ENCODE assay signal across 17 mouse cellular contexts in the genomic region with DNA sequence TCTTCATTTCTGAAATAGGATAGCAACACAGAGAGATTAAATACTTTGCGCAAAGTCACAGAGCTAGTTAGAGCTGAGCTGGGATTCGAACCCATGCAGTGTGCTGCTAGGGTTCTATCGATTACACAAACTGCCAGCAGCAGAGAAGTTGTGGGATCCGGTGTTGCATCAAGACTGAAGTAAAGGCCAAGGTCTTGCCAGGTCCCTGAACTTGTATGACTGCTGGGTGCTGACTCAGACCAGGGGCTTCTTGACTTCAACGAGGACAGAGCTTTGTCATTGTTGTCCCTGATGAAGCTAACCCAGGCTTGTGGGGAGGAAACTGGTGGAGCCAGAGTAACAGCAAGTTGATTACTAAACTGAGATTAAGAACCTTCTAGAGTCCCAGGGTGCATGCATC. TPM values are rescaled to one million over a fixed set of nuclear protein-coding genes. Genes with fewer than 3 reads are reported as not detected.
DNase-seq lines count a peak whose midpoint lies in the region; ATAC-seq and TF ChIP-seq lines count a peak whose summit lies in the region.
"Had no signal": no experiment of that assay in that cellular context is flagged by ENCODE, and none has a peak within 500 bp of the region (broad histone marks: within the 10 kb centered on the region; RNA-seq: fewer than 3 reads in every experiment).

No protein-coding gene starts in this region.

- H3K27ac ChIP-seq in intestine, embryonic 15.5 days, result no peak overlapping the region
- no peak overlapping the region for H3K27ac ChIP-seq in intestine, postnatal 0 days (ENCODE audit: low read depth, low read length)
- H3K27ac ChIP-seq in macrophage, result peak overlapping the region; percentile 97

- ATAC-seq in intestine, embryonic 15.5 days, result no peak
- ATAC-seq in intestine, postnatal 0 days, result no peak
- ATAC-seq: midbrain, embryonic 16.5 days had no signal

- H3K9ac ChIP-seq in intestine, embryonic 15.5 days, result no peak overlapping the region
- H3K9ac ChIP-seq in intestine, postnatal 0 days (ENCODE audit: low read depth, low read length), result no peak overlapping the region
- H3K9ac ChIP-seq: hindbrain, embryonic 13.5 days; neural tube, embryonic 12.5 days had no signal

- WGBS in intestine, embryonic 15.5 days, result 83% methylated on average over 5 of the region's 5 CpGs
- WGBS in intestine, postnatal 0 days, result 83% methylated on average over 5 of the region's 5 CpGs
- 63% methylated on average over 5 of the region's 5 CpGs for WGBS in macrophage (ENCODE audit: missing documents)

- no peaks in the 10 kb centered on the region for H3K36me3 ChIP-seq in intestine, embryonic 15.5 days
- H3K36me3 ChIP-seq in intestine, postnatal 0 days (ENCODE audit: control insufficient read depth, insufficient read depth), result no peaks in the 10 kb centered on the region
- peaks cover 13% of the 10 kb centered on the region; the same call in 1 of the 2 replicates for H3K36me3 ChIP-seq in macrophage (ENCODE audit: inconsistent target)
- H3K36me3 ChIP-seq: hindbrain, embryonic 13.5 days; neural tube, embryonic 12.5 days had no signal

- no peak for TF ChIP-seq CTCF in intestine, postnatal 0 days (IDR thresholded peaks at IDR 0.05; ENCODE audit: low read depth)

- H3K27me3 ChIP-seq in intestine, embryonic 15.5 days (replicated peaks), result no peaks in the 10 kb centered on the region
- H3K27me3 ChIP-seq in intestine, postnatal 0 days (replicated peaks; ENCODE audit: control insufficient read depth, insufficient read depth, low read length), result no peaks in the 10 kb centered on the region
- H3K27me3 ChIP-seq: hindbrain, embryonic 13.5 days; neural tube, embryonic 12.5 days had no signal

- H3K4me1 ChIP-seq in intestine, embryonic 15.5 days (replicated peaks), result peaks cover 51% of the 10 kb centered on the region
- no peaks in the 10 kb centered on the region for H3K4me1 ChIP-seq in intestine, postnatal 0 days (replicated peaks; ENCODE audit: control insufficient read depth, insufficient read depth, low read length)

- no peak overlapping the region for H3K4me3 ChIP-seq in intestine, embryonic 15.5 days (replicated peaks)
- H3K4me3 ChIP-seq in intestine, postnatal 0 days (ENCODE audit: low read depth, low read length), result no peak overlapping the region
- 0 out of 2 replicates have a peak overlapping the region, but pooled peaks have one; percentile 6 for H3K4me3 ChIP-seq in macrophage (ENCODE audit: inconsistent target)
- H3K4me3 ChIP-seq: hindbrain, embryonic 13.5 days; neural tube, embryonic 12.5 days had no signal

- DNase-seq in adrenal gland, adult (ENCODE audit: inconsistent age in 2 of 2, low spot score in 1 of 2), result peak; percentile 86 to 92
- no peak for DNase-seq in adrenal gland, postnatal 4 days (ENCODE audit: low spot score in 2 of 2)
- peak; percentile 82 for DNase-seq in adrenal gland, adult 8-10 months
- DNase-seq in layer of hippocampus, postnatal 36 days, result no peak
- no peak for DNase-seq in cerebellum, postnatal 14 days
- DNase-seq: cerebellum, adult 9-10 months; kidney, adult 2 months; kidney, postnatal 4 days; right cerebral cortex, postnatal 25 days; thymus, adult 2 months had no signal

- 0 out of 2 replicates have a peak overlapping the region, but pooled peaks have one; percentile 19 for H3K4me2 ChIP-seq in intestine, embryonic 15.5 days (replicated peaks)
- no peak overlapping the region for H3K4me2 ChIP-seq in intestine, postnatal 0 days (replicated peaks; ENCODE audit: low read depth)
- H3K4me2 ChIP-seq: heart, embryonic 11.5 days; hindbrain, embryonic 13.5 days; neural tube, embryonic 12.5 days had no signal

- H3K9me3 ChIP-seq in intestine, embryonic 15.5 days, result no peaks in the 10 kb centered on the region
- no peaks in the 10 kb centered on the region for H3K9me3 ChIP-seq in intestine, postnatal 0 days (ENCODE audit: control insufficient read depth)
- H3K9me3 ChIP-seq: hindbrain, embryonic 13.5 days; neural tube, embryonic 12.5 days had no signal

- peaks cover 100% of the 10 kb centered on the region for H3K79me2 ChIP-seq in macrophage (ENCODE audit: inconsistent target)

RNA-seq across cellular contexts. Expression of a gene that starts 8.9 kb away (rescaled TPM):
- total RNA-seq in adrenal gland, postnatal 4 days (2021), result 100 to 1,000 TPM; 230 to 243 TPM
- 20.2 and 20.3 TPM in 2 replicates for polyA plus RNA-seq in intestine, embryonic 15.5 days (2015; fragmentation: Nextera tagmentation; extraction: Ambion mirVana)
- polyA plus RNA-seq in intestine, postnatal 0 days (2015; fragmentation: Nextera tagmentation; extraction: Ambion mirVana), result 9.7 and 10.8 TPM in 2 replicates
- 100 to 1,000 TPM; 332 to 626 (median 448) TPM for total RNA-seq in adrenal gland, adult 8-10 months (2022)
- total RNA-seq in macrophage (2018; cell fraction: chromatin; rRNA removed), result 100 to 1,000 TPM in 19 of 26 experiments, 10 to 100 TPM in 7; 22.5 to 373 (median 145) TPM
- 100 to 1,000 TPM; 388 to 983 (median 585) TPM for total RNA-seq in macrophage (2018; cell fraction: cytosol; rRNA removed)
- 1,000 to 10,000 TPM in 4 of 26 experiments, 100 to 1,000 TPM in 22; 221 to 1,187 (median 556) TPM for total RNA-seq in macrophage (2018; cell fraction: nucleus; rRNA removed)
- polyA plus RNA-seq in macrophage (2018), result 449 to 1,011 TPM (median 478 TPM) in 3 replicates
- 100 to 1,000 TPM; 127 to 136 TPM for total RNA-seq in layer of hippocampus, postnatal 36 days (2021)

Comparison
In these comparisons a context has a peak if more than half of its experiments do, and no peak if none do; other contexts are left out.
1. DNase-seq: peak in adrenal gland, adult (2 of 2) and adrenal gland, adult 8-10 months (single experiment); none in adrenal gland, postnatal 4 days (0 of 2), layer of hippocampus, postnatal 36 days (0 of 2) and cerebellum, postnatal 14 days (0 of 2).